24 mouse cellular contexts compared by ENCODE assay signal in genomic region chr13:102726876-102727275, GRCm38 (mm10).
"Had no signal": no experiment of that assay in that cellular context is flagged by ENCODE, and none has a peak within 500 bp of the region (broad histone marks: within the 10 kb centered on the region; RNA-seq: fewer than 3 reads in every experiment).

No protein-coding gene starts in this region.

- DNase-seq: gastrocnemius, postnatal 14 days; gastrocnemius, postnatal 36 days; heart, adult 2 months; heart, postnatal 14 days; heart, postnatal 36 days; kidney, adult 11 months; kidney, adult 2 months; kidney, adult 9 months; kidney, postnatal 14 days; layer of hippocampus, adult 9-11 months; layer of hippocampus, postnatal 36 days; left cerebral cortex, postnatal 4 days had no signal

- H3K4me3 ChIP-seq: heart, adult 2 months; heart, embryonic 13.5 days; heart, embryonic 15.5 days; hindbrain, embryonic 13.5 days; hindbrain, embryonic 15.5 days; kidney, embryonic 15.5 days; limb, embryonic 13.5 days; limb, embryonic 15.5 days; liver, embryonic 12.5 days had no signal

- H3K9ac ChIP-seq: heart, embryonic 13.5 days; heart, embryonic 15.5 days; hindbrain, embryonic 13.5 days; hindbrain, embryonic 15.5 days; kidney, embryonic 15.5 days; limb, embryonic 13.5 days; limb, embryonic 15.5 days; liver, embryonic 12.5 days had no signal

- H3K36me3 ChIP-seq: heart, embryonic 13.5 days; heart, embryonic 15.5 days; hindbrain, embryonic 13.5 days; hindbrain, embryonic 15.5 days; kidney, embryonic 15.5 days; limb, embryonic 13.5 days; limb, embryonic 15.5 days; liver, embryonic 12.5 days had no signal

- H3K27ac ChIP-seq: heart, adult 2 months; heart, embryonic 13.5 days; heart, embryonic 15.5 days; hindbrain, embryonic 13.5 days; hindbrain, embryonic 15.5 days; hindbrain, postnatal 0 days; kidney, embryonic 15.5 days; kidney, postnatal 0 days; limb, embryonic 13.5 days; limb, embryonic 15.5 days; liver, embryonic 12.5 days had no signal

- H3K9me3 ChIP-seq: heart, embryonic 13.5 days; heart, embryonic 15.5 days; hindbrain, embryonic 13.5 days; hindbrain, embryonic 15.5 days; kidney, embryonic 15.5 days; limb, embryonic 13.5 days; limb, embryonic 15.5 days; liver, embryonic 12.5 days had no signal

- ATAC-seq: hindbrain, postnatal 0 days; intestine, embryonic 16.5 days; liver, embryonic 12.5 days had no signal

- H3K4me1 ChIP-seq: heart, embryonic 15.5 days; hindbrain, embryonic 13.5 days; hindbrain, embryonic 15.5 days; kidney, embryonic 15.5 days; limb, embryonic 13.5 days; limb, embryonic 15.5 days had no signal

- H3K27me3 ChIP-seq: heart, embryonic 13.5 days; heart, embryonic 15.5 days; hindbrain, embryonic 13.5 days; hindbrain, embryonic 15.5 days; kidney, embryonic 15.5 days; limb, embryonic 13.5 days; limb, embryonic 15.5 days; liver, embryonic 12.5 days had no signal

- H3K4me2 ChIP-seq: heart, embryonic 11.5 days; heart, embryonic 13.5 days; heart, embryonic 15.5 days; hindbrain, embryonic 13.5 days; hindbrain, embryonic 15.5 days; kidney, embryonic 15.5 days; limb, embryonic 13.5 days; limb, embryonic 15.5 days; liver, embryonic 12.5 days had no signal
